Comparison of ENCODE assay signal across 8 mouse cellular contexts in genomic region chr4:75277467-75278196, GRCm38 (mm10). TPM values are rescaled to one million over a fixed set of nuclear protein-coding genes. Genes with fewer than 3 reads are reported as not detected.
DNase-seq lines count a peak whose midpoint lies in the region; ATAC-seq and TF ChIP-seq lines count a peak whose summit lies in the region.

No protein-coding gene starts in this region.

- intact Hi-C loops in heart, adult 2 months (cut with DNase I): no loop called here

- no peak for TF ChIP-seq CTCF in heart, adult 2 months (IDR thresholded peaks at IDR 0.05)
- TF ChIP-seq CTCF in midbrain, postnatal 0 days (IDR thresholded peaks at IDR 0.05): no peak

- H3K9ac ChIP-seq in heart, adult 2 months (ENCODE audit: low read depth, low read length): peak overlapping the region; percentile 87
- peak overlapping the region; percentile 91 for H3K9ac ChIP-seq in hindbrain, embryonic 16.5 days (ENCODE audit: low read depth, low read length)
- H3K9ac ChIP-seq in midbrain, postnatal 0 days (replicated peaks; ENCODE audit: low read length, poor library complexity, severe bottlenecking): peak overlapping the region; percentile 89

- TF ChIP-seq POLR2A in heart, adult 2 months (IDR thresholded peaks at IDR 0.05; ENCODE audit: insufficient read depth, low read depth, low read length): no peak

- DNase-seq in heart, adult 2 months: no peak
- no peak for DNase-seq in heart, postnatal 4 days
- DNase-seq in CD4-positive helper T cell, adult 2 months (ENCODE audit: low read depth, low spot score): peak; percentile 8
- DNase-seq in midbrain, postnatal 0 days (ENCODE audit: low spot score): peak; percentile 5
- DNase-seq in spleen, postnatal 36 days (ENCODE audit: low spot score in 2 of 2): no peak
- DNase-seq in left cerebral cortex, adult 9 months (ENCODE audit: low spot score in 2 of 2): no peak

- no peaks in the 10 kb centered on the region; the same call in 1 of the 2 replicates for H3K36me3 ChIP-seq in heart, adult 2 months (ENCODE audit: control insufficient read depth, insufficient read depth, low read length)
- H3K36me3 ChIP-seq in hindbrain, embryonic 16.5 days (ENCODE audit: control insufficient read depth, insufficient read depth, low read length): peaks cover 6% of the 10 kb centered on the region
- H3K36me3 ChIP-seq in midbrain, postnatal 0 days (ENCODE audit: insufficient read depth, low read length): no peaks in the 10 kb centered on the region

- peak; percentile 62 for ATAC-seq in common myeloid progenitor, adult 5-6 weeks (replicated peaks; ENCODE audit: low read depth, poor library complexity, severe bottlenecking)
- ATAC-seq in hindbrain, embryonic 16.5 days: peak; percentile 95
- ATAC-seq in midbrain, postnatal 0 days (ENCODE audit: low FRiP score): peak; percentile 89

- peak overlapping the region; percentile 51 for H3K4me2 ChIP-seq in hindbrain, embryonic 16.5 days (ENCODE audit: low read length)
- H3K4me2 ChIP-seq in midbrain, postnatal 0 days (ENCODE audit: low read depth, low read length, poor library complexity, severe bottlenecking): peak overlapping the region; percentile 62

- H3K27ac ChIP-seq in heart, adult 2 months: peak overlapping the region; percentile 81
- H3K27ac ChIP-seq in hindbrain, embryonic 16.5 days (ENCODE audit: low read depth, low read length): peak overlapping the region; percentile 64; the same call in 1 of the 2 replicates
- H3K27ac ChIP-seq in midbrain, postnatal 0 days (ENCODE audit: low read depth, low read length): peak overlapping the region; percentile 62

- H3K27me3 ChIP-seq in heart, adult 2 months (ENCODE audit: control insufficient read depth, insufficient read depth, low read length): no peaks in the 10 kb centered on the region
- no peaks in the 10 kb centered on the region for H3K27me3 ChIP-seq in hindbrain, embryonic 16.5 days (replicated peaks; ENCODE audit: control insufficient read depth, insufficient read depth, low read length)
- no peaks in the 10 kb centered on the region for H3K27me3 ChIP-seq in midbrain, postnatal 0 days (ENCODE audit: insufficient read depth, low read length)

- H3K79me2 ChIP-seq in heart, adult 2 months (replicated peaks; ENCODE audit: control insufficient read depth, insufficient read depth, low read length): no peaks in the 10 kb centered on the region; the same call in 1 of the 2 replicates

- 4% methylated on average over 30 of the region's 30 CpGs for WGBS in heart, adult 2 months
- WGBS in hindbrain, embryonic 16.5 days: 6% methylated on average over 27 of the region's 30 CpGs
- 7% methylated on average over 30 of the region's 30 CpGs for whole genome bisulfite sequencing in midbrain, postnatal 0 days

- no peaks in the 10 kb centered on the region for H3K9me3 ChIP-seq in hindbrain, embryonic 16.5 days (ENCODE audit: control insufficient read depth, low read length)
- H3K9me3 ChIP-seq in midbrain, postnatal 0 days (ENCODE audit: low read length): no peaks in the 10 kb centered on the region

- H3K4me1 ChIP-seq in heart, adult 2 months (ENCODE audit: control insufficient read depth, insufficient read depth, low read length): 0 out of 2 replicates have a peak, but pooled peaks cover 1% of the 10 kb centered on the region
- H3K4me1 ChIP-seq in hindbrain, embryonic 16.5 days (ENCODE audit: control insufficient read depth, insufficient read depth, low read depth, low read length): peaks cover 3% of the 10 kb centered on the region; the same call in 1 of the 2 replicates
- H3K4me1 ChIP-seq in midbrain, postnatal 0 days (ENCODE audit: insufficient read depth, low read length): no peaks in the 10 kb centered on the region

- TF ChIP-seq EP300 in heart, adult 2 months (IDR thresholded peaks at IDR 0.05; ENCODE audit: insufficient read depth, low read depth, low read length): no peak

- peak overlapping the region; percentile 70 for H3K4me3 ChIP-seq in heart, adult 2 months
- peak overlapping the region; percentile 88 for H3K4me3 ChIP-seq in hindbrain, embryonic 16.5 days (ENCODE audit: low read length)
- H3K4me3 ChIP-seq in midbrain, postnatal 0 days (ENCODE audit: low read depth, low read length): peak overlapping the region; percentile 69

RNA-seq across cellular contexts. Expression of gene Dmac1, which starts 0.5 kb away (rescaled TPM):
- 10 to 100 TPM; 48.1 to 55.2 TPM for total RNA-seq in heart, adult 2 months (2021)
- polyA plus RNA-seq in heart, adult 2 months (2012; rRNA removed): 51.7 and 55.7 TPM in 2 replicates
- 10 to 100 TPM; 62.7 to 65.4 TPM for total RNA-seq in heart, postnatal 4 days (2021)
- total RNA-seq in common myeloid progenitor, adult 5-6 weeks (2017): 58.2 and 58.4 TPM in 2 replicates
- polyA plus RNA-seq in hindbrain, embryonic 16.5 days (2015; fragmentation: Nextera tagmentation; extraction: Ambion mirVana): 85.2 and 93.8 TPM in 2 replicates
- total RNA-seq in midbrain, postnatal 0 days (2014; rRNA removed): 54.4 and 56.4 TPM in 2 replicates
- 81.7 and 86.1 TPM in 2 replicates for polyA plus RNA-seq in midbrain, postnatal 0 days (2015; fragmentation: Nextera tagmentation; extraction: Ambion mirVana)

Comparison
In these comparisons a context has a peak if more than half of its experiments do, and no peak if none do; other contexts are left out.
1. DNase-seq: peak in CD4-positive helper T cell, adult 2 months (single experiment) and midbrain, postnatal 0 days (single experiment); none in heart, adult 2 months (0 of 2), heart, postnatal 4 days (single experiment), spleen, postnatal 36 days (0 of 2) and left cerebral cortex, adult 9 months (0 of 2).
2. Peak in every context shown above with its lines, with median percentiles within 50 percentile points of each other: H3K27ac ChIP-seq, H3K4me3 ChIP-seq, H3K9ac ChIP-seq and ATAC-seq.